Mouse (Mus musculus): ENCODE data around the gene Tubb1. TPM values are rescaled to one million over a fixed set of nuclear protein-coding genes. Genes with fewer than 3 reads are reported as not detected.

Tubb1 gene
- 0.08 and 0.11 TPM in 2 replicates for polyA plus RNA-seq (2015; fragmentation: Nextera tagmentation; extraction: Ambion mirVana)

DNA sequence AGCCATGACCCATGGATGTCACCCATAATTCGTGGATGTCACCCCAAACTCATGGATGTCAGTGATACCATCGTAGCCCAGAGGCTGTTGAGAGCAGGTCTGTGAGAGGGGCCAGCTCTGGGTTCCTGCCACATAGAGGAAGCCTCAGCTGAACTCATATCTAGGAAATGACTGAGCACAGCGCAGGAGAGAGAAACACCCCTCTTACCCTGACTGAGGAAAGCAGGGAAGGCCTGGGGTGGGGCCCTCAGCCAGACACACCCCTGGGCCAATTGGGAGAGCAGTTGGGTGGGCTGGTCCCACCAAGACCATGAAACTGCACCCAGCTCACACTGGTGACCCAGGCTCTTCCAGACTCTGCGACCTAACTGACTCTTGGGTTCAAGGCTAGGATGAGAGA, at the start of gene Tubb1:
Tubb1 (plus strand) TSS at position 343 of the 400 bp plus-strand sequence.
- no peak within 1 kb of the TSS for H3K9ac ChIP-seq (ENCODE audit: low read length)
- H3K4me2 ChIP-seq (replicated peaks; ENCODE audit: low read depth) = no peak within 1 kb of the TSS
- WGBS = 66% methylated on average over 4 of the region's 4 CpGs
- no peak within 1 kb of the TSS for H3K4me3 ChIP-seq (ENCODE audit: low read depth, low read length)
- no peaks in the 10 kb centered on the region for H3K9me3 ChIP-seq (ENCODE audit: control insufficient read depth, low read length)
- no peaks in the 10 kb centered on the region for H3K4me1 ChIP-seq (replicated peaks; ENCODE audit: control insufficient read depth, insufficient read depth)
- TF ChIP-seq EP300 (optimal IDR thresholded peaks at IDR 0.05) (no peak), CTCF (IDR thresholded peaks at IDR 0.05; ENCODE audit: low read depth) (no peak)
- no peak for DNase-seq (ENCODE audit: low spot score)
- no peak within 1 kb of the TSS for H3K27ac ChIP-seq (replicated peaks)
- ATAC-seq (ENCODE audit: low FRiP score, low TSS enrichment) = no peak
- H3K36me3 ChIP-seq (ENCODE audit: control insufficient read depth, insufficient read depth, low read length) = no peaks in the 10 kb centered on the region
- H3K27me3 ChIP-seq (ENCODE audit: control insufficient read depth, insufficient read depth, low read length) = no peaks in the 10 kb centered on the region

DNA sequence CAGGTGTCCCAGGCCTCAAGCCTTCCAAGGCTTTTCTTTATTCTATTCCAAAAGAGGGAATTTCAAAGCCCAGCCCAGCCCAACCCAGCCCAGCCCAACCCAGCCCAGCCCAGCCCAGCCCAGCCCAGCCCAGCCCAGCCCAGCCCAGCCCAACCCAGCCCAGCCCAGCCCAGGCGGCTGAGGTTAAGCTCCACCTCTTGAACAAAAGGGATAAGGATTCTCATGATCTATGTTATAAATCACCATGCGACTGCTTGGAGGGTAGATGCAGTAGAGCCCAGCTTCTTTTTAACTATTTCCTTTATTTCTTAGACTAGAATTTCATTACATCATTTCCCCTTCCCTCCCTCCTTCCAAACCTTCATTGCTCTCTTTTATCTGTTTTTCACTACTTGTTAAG, 40.3 kb upstream of the Tubb1 start:
- peak; percentile 8; the same call in 1 of the 2 replicates for ATAC-seq (ENCODE audit: low FRiP score, low TSS enrichment)
- Histone ChIP-seq H3K27me3 (ENCODE audit: control insufficient read depth, insufficient read depth, low read length) (no peaks in the 10 kb centered on the region), H3K9ac (ENCODE audit: low read length) (no peak overlapping the region), H3K36me3 (ENCODE audit: control insufficient read depth, insufficient read depth, low read length) (no peaks in the 10 kb centered on the region), H3K4me3 (ENCODE audit: low read depth, low read length) (no peak overlapping the region), H3K4me1 (replicated peaks; ENCODE audit: control insufficient read depth, insufficient read depth) (no peaks in the 10 kb centered on the region), H3K4me2 (replicated peaks; ENCODE audit: low read depth) (no peak overlapping the region), H3K9me3 (ENCODE audit: control insufficient read depth, low read length) (no peaks in the 10 kb centered on the region), H3K27ac (replicated peaks) (no peak overlapping the region)
- 38% methylated on average over 2 of the region's 2 CpGs for WGBS
- DNase-seq (ENCODE audit: low spot score) = no peak
- TF ChIP-seq EP300 (optimal IDR thresholded peaks at IDR 0.05) (no peak), CTCF (IDR thresholded peaks at IDR 0.05; ENCODE audit: low read depth) (no peak)

DNA sequence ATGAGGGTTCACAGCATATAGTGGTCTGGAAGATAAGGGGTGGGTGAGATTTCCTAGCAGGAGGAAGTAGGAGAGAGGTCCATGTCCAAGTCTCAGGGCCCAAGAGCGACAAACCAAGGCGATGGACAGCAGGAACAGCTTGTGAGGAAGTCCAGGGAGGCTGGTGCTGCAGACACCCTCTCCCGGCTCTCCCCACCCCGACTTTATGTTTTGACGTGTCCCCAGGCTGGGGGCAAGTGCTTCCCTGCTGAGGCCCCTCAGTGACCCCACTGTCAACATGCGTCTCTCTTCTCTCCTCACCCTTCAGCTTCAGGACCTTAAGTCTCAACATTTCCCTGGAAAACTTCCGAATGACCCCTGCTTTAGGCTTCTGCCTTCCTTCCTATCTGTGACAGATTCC, 37.4 kb upstream of the Tubb1 start:
- DNase-seq (ENCODE audit: low spot score) (no peak), ATAC-seq (ENCODE audit: low FRiP score, low TSS enrichment) (no peak)
- Histone ChIP-seq H3K27me3 (ENCODE audit: control insufficient read depth, insufficient read depth, low read length) (no peaks in the 10 kb centered on the region), H3K9me3 (ENCODE audit: control insufficient read depth, low read length) (no peaks in the 10 kb centered on the region), H3K4me1 (replicated peaks; ENCODE audit: control insufficient read depth, insufficient read depth) (no peaks in the 10 kb centered on the region), H3K9ac (ENCODE audit: low read length) (no peak overlapping the region), H3K4me3 (ENCODE audit: low read depth, low read length) (no peak overlapping the region), H3K27ac (replicated peaks) (no peak overlapping the region), H3K4me2 (replicated peaks; ENCODE audit: low read depth) (no peak overlapping the region), H3K36me3 (ENCODE audit: control insufficient read depth, insufficient read depth, low read length) (no peaks in the 10 kb centered on the region)
- 77% methylated on average over 7 of the region's 7 CpGs for WGBS
- no peak for TF ChIP-seq EP300 (optimal IDR thresholded peaks at IDR 0.05)

DNA sequence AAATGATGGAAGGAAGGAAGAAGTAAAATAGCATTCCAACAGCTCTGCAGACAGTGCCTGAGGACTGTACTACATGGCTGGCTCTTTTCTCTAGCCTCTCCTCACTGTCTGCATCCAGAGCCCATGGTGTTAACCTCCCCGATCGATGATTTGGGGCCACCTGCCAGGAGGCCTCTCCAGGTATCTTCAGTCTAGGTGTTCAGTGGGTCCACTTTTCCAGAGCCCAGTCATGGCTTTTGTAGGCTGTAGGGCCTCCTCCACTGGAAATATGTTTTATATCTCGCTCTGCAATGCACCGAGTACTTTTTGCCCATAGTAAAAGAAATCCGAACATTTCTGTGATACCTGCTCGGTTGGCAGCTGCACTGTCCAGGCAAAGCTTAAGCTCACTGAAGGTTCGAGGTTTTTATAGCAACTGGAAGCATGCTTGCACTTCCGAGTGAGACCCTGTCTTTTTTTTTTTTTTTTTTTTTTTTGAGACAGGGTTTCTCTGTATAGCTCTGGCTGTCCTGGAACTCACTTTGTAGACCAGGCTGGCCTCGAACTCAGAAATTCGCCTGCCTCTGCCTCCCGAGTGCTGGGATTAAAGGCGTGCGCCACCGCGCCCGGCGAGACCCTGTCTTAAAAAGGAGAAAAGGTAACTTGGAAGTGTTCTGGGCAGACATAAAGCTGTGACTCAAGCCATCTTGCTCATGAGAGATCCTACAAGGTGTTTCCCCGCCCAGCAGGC, 35.3 kb upstream of the Tubb1 start:
- H3K4me2 ChIP-seq (replicated peaks; ENCODE audit: low read depth) = peak overlapping the region; percentile 98; the same call in 1 of the 2 replicates
- H3K9me3 ChIP-seq (ENCODE audit: control insufficient read depth, low read length) = no peaks in the 10 kb centered on the region
- no peaks in the 10 kb centered on the region for H3K27me3 ChIP-seq (ENCODE audit: control insufficient read depth, insufficient read depth, low read length)
- peak overlapping the region; percentile 89; the same call in 1 of the 2 replicates for H3K9ac ChIP-seq (ENCODE audit: low read length)
- H3K4me3 ChIP-seq (ENCODE audit: low read depth, low read length) = peak overlapping the region; percentile 83
- 46% methylated on average over 18 of the region's 18 CpGs for WGBS
- H3K27ac ChIP-seq (replicated peaks) = no peak overlapping the region
- DNase-seq (ENCODE audit: low spot score) = no peak
- TF ChIP-seq EP300 (optimal IDR thresholded peaks at IDR 0.05) (no peak), CTCF (IDR thresholded peaks at IDR 0.05; ENCODE audit: low read depth) (no peak)
- no peaks in the 10 kb centered on the region for H3K4me1 ChIP-seq (replicated peaks; ENCODE audit: control insufficient read depth, insufficient read depth)
- no peak for ATAC-seq (ENCODE audit: low FRiP score, low TSS enrichment)
- H3K36me3 ChIP-seq (ENCODE audit: control insufficient read depth, insufficient read depth, low read length) = no peaks in the 10 kb centered on the region

DNA sequence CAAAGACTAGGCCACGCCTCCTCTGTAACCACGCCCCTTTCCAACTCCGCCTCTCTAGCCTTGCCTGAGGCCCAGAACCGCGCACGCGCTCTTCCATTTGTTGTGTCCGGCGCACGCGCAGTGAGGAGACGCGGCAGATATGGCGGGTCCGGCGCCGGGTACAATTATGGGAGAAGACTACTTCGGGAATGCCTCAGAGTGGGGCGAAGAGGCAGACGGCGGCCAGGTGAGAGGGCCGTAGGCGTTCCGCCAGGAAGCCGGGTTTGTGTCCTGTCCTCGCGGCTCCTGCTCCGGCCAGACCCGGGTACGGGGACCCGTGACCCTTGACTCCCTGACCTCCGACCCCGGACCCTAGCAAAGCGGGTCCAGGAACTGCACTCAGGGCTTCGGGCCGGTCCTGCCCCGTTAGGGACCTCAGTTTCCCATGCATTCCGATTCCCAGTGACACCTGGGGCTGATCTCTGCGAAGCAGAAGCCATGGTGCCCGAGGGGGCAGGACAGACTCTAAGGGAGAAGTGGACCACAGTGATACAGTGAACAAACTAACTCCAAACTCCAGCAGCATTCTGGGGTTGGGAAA, 34.7 kb upstream of the Tubb1 start, which contains the start of gene Nelfcd:
Nelfcd (plus strand) TSS at position 74 of the 580 bp plus-strand sequence.
- peak within 1 kb of the TSS; percentile 65 for H3K27ac ChIP-seq (replicated peaks)
- H3K9ac ChIP-seq (ENCODE audit: low read length) = peak within 1 kb of the TSS; percentile 89
- H3K4me1 ChIP-seq (replicated peaks; ENCODE audit: control insufficient read depth, insufficient read depth) = no peaks in the 10 kb centered on the region
- H3K27me3 ChIP-seq (ENCODE audit: control insufficient read depth, insufficient read depth, low read length) = no peaks in the 10 kb centered on the region
- no peaks in the 10 kb centered on the region for H3K36me3 ChIP-seq (ENCODE audit: control insufficient read depth, insufficient read depth, low read length)
- TF ChIP-seq EP300 (optimal IDR thresholded peaks at IDR 0.05) = no peak
- TF ChIP-seq CTCF (IDR thresholded peaks at IDR 0.05; ENCODE audit: low read depth) = no peak
- H3K9me3 ChIP-seq (ENCODE audit: control insufficient read depth, low read length) = no peaks in the 10 kb centered on the region
- H3K4me2 ChIP-seq (replicated peaks; ENCODE audit: low read depth) = peak within 1 kb of the TSS; percentile 98
- peak within 1 kb of the TSS; percentile 83 for H3K4me3 ChIP-seq (ENCODE audit: low read depth, low read length)
- ATAC-seq (ENCODE audit: low FRiP score, low TSS enrichment) = peak; percentile 96
- under 1% methylated on average over 40 of the region's 40 CpGs for WGBS
- peak; percentile 99 for DNase-seq (ENCODE audit: low spot score)

DNA sequence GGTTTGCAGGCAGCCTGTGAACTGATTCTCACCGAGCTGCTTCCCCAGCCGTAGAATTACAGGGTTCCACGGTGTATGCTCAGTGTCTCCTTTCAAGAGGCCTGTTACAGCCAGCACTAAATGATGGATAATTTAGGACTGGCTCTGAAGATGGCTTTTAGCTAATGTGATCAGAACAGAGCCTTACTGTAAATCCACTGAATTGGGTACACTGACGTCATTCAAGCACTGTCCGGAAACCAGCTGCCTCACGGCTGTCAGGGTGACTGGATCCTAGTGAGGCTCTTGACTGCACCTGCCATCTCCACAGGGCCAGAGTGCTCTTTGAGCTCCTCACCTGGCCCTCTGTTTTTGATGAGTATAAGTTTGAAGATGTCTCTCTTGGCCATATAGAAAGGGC, 29.4 kb upstream of the Tubb1 start:
- no peaks in the 10 kb centered on the region for H3K27me3 ChIP-seq (ENCODE audit: control insufficient read depth, insufficient read depth, low read length)
- peaks cover 18% of the 10 kb centered on the region; the same call in 1 of the 2 replicates for H3K36me3 ChIP-seq (ENCODE audit: control insufficient read depth, insufficient read depth, low read length)
- ATAC-seq (ENCODE audit: low FRiP score, low TSS enrichment) (no peak), DNase-seq (ENCODE audit: low spot score) (no peak)
- TF ChIP-seq EP300 (optimal IDR thresholded peaks at IDR 0.05) = no peak
- no peak for TF ChIP-seq CTCF (IDR thresholded peaks at IDR 0.05; ENCODE audit: low read depth)
- no peak overlapping the region for H3K4me2 ChIP-seq (replicated peaks; ENCODE audit: low read depth)
- no peak overlapping the region for H3K4me3 ChIP-seq (ENCODE audit: low read depth, low read length)
- H3K4me1 ChIP-seq (replicated peaks; ENCODE audit: control insufficient read depth, insufficient read depth) = no peaks in the 10 kb centered on the region
- 86% methylated on average over 6 of the region's 6 CpGs for WGBS
- H3K9ac ChIP-seq (ENCODE audit: low read length) = no peak overlapping the region
- no peak overlapping the region for H3K27ac ChIP-seq (replicated peaks)
- H3K9me3 ChIP-seq (ENCODE audit: control insufficient read depth, low read length) = no peaks in the 10 kb centered on the region

All from stomach, postnatal 0 days (tissue).